Mouse (Mus musculus) neural tube, embryonic 12.5 days (tissue): ENCODE measurements at regions not wholly inside any gene's neighbourhood (a gene's known extent, or its start where the extent isn't known, plus 50 kb on each side); places are given as distances from the start of the nearest gene placed in this dataset.

Source experiments
- ATAC-seq: fragments of 200-750 bp; cut with Nextera tagmentation; 2 replicates; pipeline ENCODE4 v1.8.0; 2017; ENCODE audit warnings: low read depth, mild to moderate bottlenecking, moderate TSS enrichment, moderate library complexity; ENCODE audit not compliant: low FRiP score
- H3K27ac ChIP-seq: fragments of 300-500 bp; sonication (generic); 2 replicates; pipeline ENCODE4 v1.5.1; 2016
- H3K27me3 ChIP-seq: fragments of 300-500 bp; sonication (generic); replicated peaks from 2 replicates; pipeline ENCODE4 v1.6.1; 2016; ENCODE audit warnings: mild to moderate bottlenecking
- H3K36me3 ChIP-seq: fragments of 300-500 bp; sonication (generic); 2 replicates; pipeline ENCODE4 v1.6.1; 2016; ENCODE audit warnings: mild to moderate bottlenecking
- H3K4me1 ChIP-seq: fragments of 300-500 bp; sonication (generic); 2 replicates; pipeline ENCODE4 v1.6.1; 2016
- H3K4me2 ChIP-seq: fragments of 300-500 bp; sonication (generic); replicated peaks from 2 replicates; pipeline ENCODE4 v1.6.1; 2016; ENCODE audit warnings: mild to moderate bottlenecking
- H3K4me3 ChIP-seq: fragments of 300-500 bp; sonication (generic); 2 replicates; pipeline ENCODE4 v1.5.1; 2016
- H3K9ac ChIP-seq: fragments of 300-500 bp; sonication (generic); 2 replicates; pipeline ENCODE4 v1.6.1; 2016; ENCODE audit warnings: mild to moderate bottlenecking
- H3K9me3 ChIP-seq: fragments of 300-500 bp; sonication (generic); 2 replicates; pipeline ENCODE4 v1.6.1; 2016; ENCODE audit warnings: mild to moderate bottlenecking
- WGBS: fragments of 180-500 bp; shearing (Covaris S2); methylation state at CpG from one replicate; pipeline ENCODE4 v1.1.7; 2016; 5-methylcytosine and 5-hydroxymethylcytosine counted together

DNA sequence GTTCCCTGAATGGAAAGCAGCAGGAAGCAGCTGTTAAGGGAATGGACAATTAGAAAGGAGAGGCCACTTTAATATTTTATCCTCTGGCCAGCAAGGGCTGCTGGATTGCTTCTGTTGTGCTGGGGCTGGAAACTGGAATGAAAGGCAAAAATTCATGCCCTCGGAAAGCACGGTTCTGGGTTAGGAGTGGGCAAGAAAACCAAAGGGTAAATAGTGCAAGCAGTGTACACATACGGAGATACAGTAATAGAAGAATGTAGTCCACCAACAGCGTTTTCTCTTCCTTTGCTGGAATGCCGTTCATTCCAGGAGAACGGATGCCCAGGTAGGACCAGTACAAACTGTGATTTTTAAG lies 50.8 kb upstream of the Zfr start:
- no peak overlapping the region for H3K27ac ChIP-seq
- 69% methylated on average over 6 of the region's 6 CpGs for WGBS

DNA sequence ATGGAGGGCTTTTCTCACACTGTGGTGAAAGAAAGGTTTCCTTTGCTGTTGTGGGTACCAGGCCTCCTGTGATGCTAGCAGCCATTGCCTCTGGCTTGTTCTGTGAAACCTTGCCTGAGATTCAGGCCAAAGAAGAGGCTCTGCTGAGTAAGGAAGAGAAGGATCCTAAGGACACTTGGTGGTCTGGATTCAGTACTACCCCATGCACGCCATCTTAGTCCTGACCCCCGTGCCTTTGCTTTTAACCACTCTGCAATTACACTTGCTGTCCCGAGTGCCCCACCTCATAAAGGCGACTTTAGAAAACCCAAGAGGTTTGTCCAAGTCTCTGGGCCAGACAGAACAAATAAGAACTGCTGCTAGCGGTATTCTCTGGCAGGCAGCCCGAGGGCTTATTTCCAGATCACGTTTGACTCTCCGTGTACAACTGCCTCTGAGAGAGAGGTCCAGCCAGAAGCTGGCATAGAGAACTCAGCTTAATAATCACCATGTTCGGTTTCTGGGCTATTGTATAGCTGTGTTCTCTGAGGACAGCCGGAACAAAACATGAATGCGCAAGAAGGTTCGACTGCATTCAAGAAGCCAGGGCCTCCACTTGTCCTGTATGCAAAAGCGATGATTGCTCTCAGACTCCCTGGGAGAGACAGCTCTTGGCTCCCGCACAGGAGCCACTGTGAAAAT lies 51.3 kb upstream of the Zfr start:
- 50% methylated on average over 14 of the region's 14 CpGs for WGBS
- H3K36me3 ChIP-seq: no peaks in the 10 kb centered on the region
- H3K4me1 ChIP-seq: peaks cover 5% of the 10 kb centered on the region; the same call in 1 of the 2 replicates
- ATAC-seq: peak; percentile 48
- no peak overlapping the region for H3K4me2 ChIP-seq
- H3K27ac ChIP-seq: no peak overlapping the region
- H3K9me3 ChIP-seq: no peaks in the 10 kb centered on the region; the same call in 1 of the 2 replicates
- H3K4me3 ChIP-seq: no peak overlapping the region
- H3K9ac ChIP-seq: no peak overlapping the region
- H3K27me3 ChIP-seq: no peaks in the 10 kb centered on the region

More for the DNA sequence above, 50.8 kb upstream of the Zfr start:
- Histone ChIP-seq H3K4me3 (no peak overlapping the region), H3K4me1 (peaks cover 5% of the 10 kb centered on the region; the same call in 1 of the 2 replicates), H3K9me3 (no peaks in the 10 kb centered on the region; the same call in 1 of the 2 replicates), H3K27me3 (no peaks in the 10 kb centered on the region), H3K36me3 (no peaks in the 10 kb centered on the region), H3K4me2 (no peak overlapping the region), H3K9ac (no peak overlapping the region)
- peak; percentile 12; the same call in 1 of the 2 replicates for ATAC-seq

DNA sequence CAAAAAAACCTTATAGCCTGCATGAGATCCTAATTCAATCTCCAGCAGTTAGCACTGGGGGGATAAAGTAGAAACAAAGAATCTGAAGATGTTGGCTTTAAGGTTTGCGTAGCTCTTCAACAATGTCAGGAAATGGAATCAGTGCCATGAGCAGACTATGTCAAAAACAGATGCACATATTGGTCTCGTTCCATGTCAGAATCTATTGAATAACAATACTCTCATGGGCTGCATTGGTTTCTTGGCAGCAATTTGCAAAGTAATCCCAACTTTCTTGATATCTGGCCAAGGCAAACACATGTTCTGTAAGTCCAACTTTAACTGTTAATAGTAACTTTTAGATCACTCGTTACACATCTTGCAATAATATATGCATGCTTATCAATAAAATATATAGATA lies 58.1 kb upstream of the Sub1 start:
- Histone ChIP-seq H3K4me3 (no peak overlapping the region), H3K4me2 (no peak overlapping the region), H3K9me3 (no peaks in the 10 kb centered on the region), H3K9ac (no peak overlapping the region), H3K4me1 (no peaks in the 10 kb centered on the region), H3K36me3 (no peaks in the 10 kb centered on the region), H3K27me3 (no peaks in the 10 kb centered on the region), H3K27ac (no peak overlapping the region)
- WGBS: 82% methylated on average over 3 of the region's 3 CpGs
- no peak for ATAC-seq

DNA sequence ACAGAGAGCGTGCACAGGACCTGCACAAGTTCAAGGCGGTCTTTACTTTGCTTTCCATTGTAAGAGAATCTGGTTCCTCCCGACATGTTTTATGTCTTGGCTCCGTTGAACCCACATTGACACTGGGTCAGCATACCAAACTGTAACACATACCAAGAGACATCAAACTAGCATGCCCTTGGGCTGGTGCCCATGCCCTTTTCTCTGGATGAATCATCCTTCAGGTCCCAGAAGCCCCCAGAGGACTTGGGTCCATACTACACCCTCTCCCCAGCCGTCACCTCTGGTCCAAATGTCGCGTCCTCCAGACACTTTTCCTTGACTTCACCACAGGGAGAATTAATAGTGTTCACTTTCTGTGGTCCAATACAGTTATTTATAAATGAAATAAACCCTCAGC lies 56.8 kb upstream of the Sub1 start:
- H3K9me3 ChIP-seq: no peaks in the 10 kb centered on the region
- ATAC-seq: no peak
- no peaks in the 10 kb centered on the region for H3K4me1 ChIP-seq
- H3K9ac ChIP-seq: no peak overlapping the region
- no peaks in the 10 kb centered on the region for H3K36me3 ChIP-seq
- no peak overlapping the region for H3K4me3 ChIP-seq
- H3K27me3 ChIP-seq: no peaks in the 10 kb centered on the region
- 95% methylated on average over 7 of the region's 7 CpGs for WGBS
- no peak overlapping the region for H3K27ac ChIP-seq
- H3K4me2 ChIP-seq: no peak overlapping the region

DNA sequence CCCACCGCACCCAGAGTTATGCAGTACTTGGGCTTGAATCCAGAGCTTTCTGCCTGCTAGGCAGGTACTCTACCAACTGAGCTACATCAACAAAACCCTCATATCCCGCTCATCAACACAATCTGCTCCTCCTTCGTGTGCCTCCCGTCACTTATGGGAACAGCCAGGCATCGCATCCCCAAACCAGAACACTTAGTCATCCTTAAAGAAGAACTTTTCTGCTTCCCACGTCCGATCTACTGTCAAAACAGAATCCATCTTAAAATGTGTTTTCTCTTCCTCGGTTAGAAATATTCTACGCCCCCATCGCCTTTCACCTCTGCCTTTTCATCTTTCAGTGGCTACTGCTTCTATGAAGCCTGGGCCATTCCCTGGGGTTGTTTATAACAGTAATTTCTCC lies 52.2 kb upstream of the Sub1 start:
- Histone ChIP-seq H3K4me1 (no peaks in the 10 kb centered on the region), H3K4me3 (no peak overlapping the region), H3K27ac (no peak overlapping the region), H3K9ac (no peak overlapping the region), H3K36me3 (no peaks in the 10 kb centered on the region), H3K9me3 (no peaks in the 10 kb centered on the region), H3K4me2 (no peak overlapping the region), H3K27me3 (no peaks in the 10 kb centered on the region)
- ATAC-seq: no peak
- WGBS: 91% methylated on average over 10 of the region's 10 CpGs

DNA sequence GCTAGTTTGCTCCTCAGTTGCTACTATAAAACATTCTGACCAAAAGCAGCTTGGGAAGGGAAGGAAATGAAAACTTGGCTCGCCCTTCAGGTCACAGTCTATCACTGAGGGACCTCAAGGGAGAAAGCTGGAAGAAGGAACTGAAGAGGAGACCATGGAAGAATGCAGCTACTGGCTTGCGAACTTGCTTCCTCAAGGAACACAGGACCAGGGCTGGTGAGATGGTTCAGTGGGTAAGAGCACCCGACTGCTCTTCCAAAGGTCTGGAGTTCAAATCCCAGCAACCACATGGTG lies 51.4 kb upstream of the Sub1 start:
- 87% methylated on average over 3 of the region's 3 CpGs for WGBS
- no peaks in the 10 kb centered on the region for H3K27me3 ChIP-seq
- no peak overlapping the region for H3K9ac ChIP-seq
- H3K4me2 ChIP-seq: no peak overlapping the region
- H3K36me3 ChIP-seq: no peaks in the 10 kb centered on the region
- H3K27ac ChIP-seq: no peak overlapping the region
- ATAC-seq: no peak
- H3K9me3 ChIP-seq: no peaks in the 10 kb centered on the region
- H3K4me3 ChIP-seq: no peak overlapping the region
- H3K4me1 ChIP-seq: no peaks in the 10 kb centered on the region

DNA sequence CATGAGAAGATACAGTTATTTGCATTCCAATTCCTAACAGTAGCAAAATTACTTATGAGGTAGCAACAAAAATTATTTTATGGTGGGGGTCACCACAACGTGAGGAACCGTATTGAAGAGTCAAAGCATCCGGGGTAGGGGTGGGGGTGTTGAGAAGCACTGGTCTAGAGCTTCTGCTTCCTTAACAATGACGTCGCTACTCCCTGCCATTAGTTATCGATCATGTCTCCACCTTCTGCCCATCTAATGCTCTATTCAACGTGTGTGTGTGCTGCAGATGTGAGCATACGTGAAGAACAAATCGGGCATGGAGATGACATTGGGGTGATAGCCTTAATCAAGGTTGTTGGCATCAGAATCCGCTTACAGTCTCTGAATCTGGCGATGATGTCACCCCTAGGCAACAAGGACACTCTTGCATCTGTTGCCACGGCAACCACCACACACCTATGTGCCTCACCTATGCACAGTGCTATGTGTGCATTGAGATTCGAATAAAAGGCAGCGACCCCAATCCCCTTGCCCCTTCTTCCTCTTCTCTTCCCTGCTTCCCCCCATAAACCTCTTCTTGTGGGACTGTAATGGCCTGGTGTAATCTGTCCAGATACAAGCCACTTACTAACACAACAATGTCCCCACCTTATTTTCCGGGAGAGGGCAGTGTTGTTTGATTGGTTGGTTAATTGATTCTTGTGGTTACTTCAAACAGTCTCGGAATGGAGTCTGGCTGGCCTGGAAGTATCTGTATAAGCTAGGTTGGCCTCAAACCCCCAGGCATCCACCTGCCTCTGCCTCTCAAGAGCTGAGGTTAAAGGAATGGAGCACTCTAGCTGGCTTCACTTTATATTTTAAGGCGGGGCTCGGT lies 50.8 kb upstream of the Sub1 start:
- Histone ChIP-seq H3K4me2 (no peak overlapping the region), H3K36me3 (no peaks in the 10 kb centered on the region), H3K9me3 (no peaks in the 10 kb centered on the region), H3K4me3 (no peak overlapping the region), H3K27me3 (no peaks in the 10 kb centered on the region), H3K9ac (no peak overlapping the region), H3K27ac (no peak overlapping the region), H3K4me1 (no peaks in the 10 kb centered on the region)
- WGBS: 90% methylated on average over 18 of the region's 18 CpGs
- ATAC-seq: no peak
